Mouse (Mus musculus) ES-Bruce4 (cell line): ENCODE data around the gene Ephx3.

Source experiments
- CTCF ChIP-seq: IDR thresholded peaks from one replicate; pipeline ENCODE4 v1.8.1; 2011; ENCODE audit warnings: low read depth, low read length
- POLR2A ChIP-seq: IDR thresholded peaks from one replicate; pipeline ENCODE4 v1.8.1; 2011; ENCODE audit warnings: low read length; ENCODE audit not compliant: insufficient read depth

- TF ChIP-seq CTCF (no peak), POLR2A (no peak)
Observed at GRCm38 (mm10) chr17:32179621-32180491, 9.5 kb downstream of the Ephx3 start.
